Mouse (Mus musculus) ES-Bruce4 (cell line): Measurements from ENCODE around the gene Ccpg1os. TPM values are rescaled to one million over a fixed set of nuclear protein-coding genes. Genes with fewer than 3 reads are reported as not detected.
A peak's percentile ranks its signal among the peaks of the same experiment; 100 is the strongest.

Source experiments
- H3K27ac ChIP-seq: 2 replicates; pipeline ENCODE4 v1.5.1; 2012; ENCODE audit warnings: low read length, inconsistent platforms; ENCODE audit not compliant: insufficient read depth
- H3K27me3 ChIP-seq: 2 replicates; pipeline ENCODE4 v1.6.1; 2012; ENCODE audit warnings: mild to moderate bottlenecking, low read length, inconsistent platforms; ENCODE audit not compliant: control insufficient read depth, poor library complexity, insufficient read depth, severe bottlenecking
- H3K36me3 ChIP-seq: 2 replicates; pipeline ENCODE4 v1.6.1; 2012; ENCODE audit warnings: inconsistent platforms, mild to moderate bottlenecking, low read length, moderate library complexity; ENCODE audit not compliant: control insufficient read depth, poor library complexity, insufficient read depth, severe bottlenecking
- H3K4me1 ChIP-seq: one replicate; pipeline ENCODE4 v1.8.1; 2011; ENCODE audit warnings: low read length; ENCODE audit not compliant: control insufficient read depth, insufficient read depth
- H3K4me3 ChIP-seq: 2 replicates; pipeline ENCODE4 v1.5.1; 2011; ENCODE audit warnings: low read depth, mild to moderate bottlenecking, low read length
- H3K9ac ChIP-seq: 2 replicates; pipeline ENCODE4 v1.6.1; 2012; ENCODE audit warnings: low read depth, mild to moderate bottlenecking, inconsistent platforms; ENCODE audit not compliant: poor library complexity, severe bottlenecking
- H3K9me3 ChIP-seq: replicated peaks from 2 replicates; pipeline ENCODE4 v1.6.1; 2012; ENCODE audit warnings: mild to moderate bottlenecking, low read length, inconsistent platforms; ENCODE audit not compliant: control insufficient read depth, poor library complexity, insufficient read depth, severe bottlenecking
- CTCF ChIP-seq: IDR thresholded peaks from one replicate; pipeline ENCODE4 v1.8.1; 2011; ENCODE audit warnings: low read depth, low read length
- EP300 ChIP-seq: IDR thresholded peaks from 2 replicates; pipeline ENCODE4 v1.6.1; 2011; ENCODE audit warnings: low read depth, low read length; ENCODE audit not compliant: insufficient read depth
- POLR2A ChIP-seq: IDR thresholded peaks from one replicate; pipeline ENCODE4 v1.8.1; 2011; ENCODE audit warnings: low read length; ENCODE audit not compliant: insufficient read depth
- polyA plus RNA-seq: library from polyadenylated mRNA; stranded (reverse); fragments of >200 nt; gene quantifications from 2 replicates; pipeline ENCODE4 v1.2.4, GENCODE M21; 2011; ENCODE audit warnings: low read depth; ENCODE audit not compliant: missing spikeins, insufficient read depth, insufficient read length

The Ccpg1os gene
- polyA plus RNA-seq, 1 experiment: 13.0 TPM

GRCm38 (mm10) chr9:73004076-73004475, 18.9 kb upstream of the Ccpg1os start:
- Histone ChIP-seq H3K4me1 (no peaks in the 10 kb centered on the region), H3K27me3 (no peaks in the 10 kb centered on the region), H3K9me3 (no peaks in the 10 kb centered on the region), H3K9ac (no peak overlapping the region), H3K27ac (no peak overlapping the region), H3K36me3 (no peaks in the 10 kb centered on the region), H3K4me3 (no peak overlapping the region)
- TF ChIP-seq POLR2A: no peak
- no peak for TF ChIP-seq CTCF
- no peak for TF ChIP-seq EP300

GRCm38 (mm10) chr9:73002177-73002576, 17.0 kb upstream of the Ccpg1os start:
- no peak overlapping the region for H3K9ac ChIP-seq
- H3K27me3 ChIP-seq: no peaks in the 10 kb centered on the region
- no peaks in the 10 kb centered on the region for H3K4me1 ChIP-seq

GRCm38 (mm10) chr9:73001314-73002011, 16.3 kb upstream of the Ccpg1os start:
- TF ChIP-seq CTCF (no peak), EP300 (no peak), POLR2A (no peak)
- Histone ChIP-seq H3K27me3 (no peaks in the 10 kb centered on the region), H3K9me3 (no peaks in the 10 kb centered on the region), H3K4me1 (peaks cover 1% of the 10 kb centered on the region), H3K4me3 (no peak overlapping the region), H3K9ac (no peak overlapping the region), H3K36me3 (no peaks in the 10 kb centered on the region), H3K27ac (no peak overlapping the region)

More at GRCm38 (mm10) chr9:73002177-73002576, 17.0 kb upstream of the Ccpg1os start:
- no peak overlapping the region for H3K27ac ChIP-seq
- H3K36me3 ChIP-seq: no peaks in the 10 kb centered on the region
- H3K9me3 ChIP-seq: no peaks in the 10 kb centered on the region
- H3K4me3 ChIP-seq: no peak overlapping the region
- no peak for TF ChIP-seq CTCF
- no peak for TF ChIP-seq POLR2A
- TF ChIP-seq EP300: no peak

- Histone ChIP-seq H3K27me3 (no peaks in the 10 kb centered on the region), H3K36me3 (no peaks in the 10 kb centered on the region), H3K4me3 (no peak overlapping the region), H3K4me1 (peaks cover 6% of the 10 kb centered on the region), H3K9ac (no peak overlapping the region), H3K9me3 (no peaks in the 10 kb centered on the region), H3K27ac (no peak overlapping the region)
- no peak for TF ChIP-seq EP300
- no peak for TF ChIP-seq POLR2A
- TF ChIP-seq CTCF: no peak
Observed at GRCm38 (mm10) chr9:73000487-73000886, 15.3 kb upstream of the Ccpg1os start.

- Histone ChIP-seq H3K27ac (peak overlapping the region; percentile 80), H3K9ac (no peak overlapping the region)
- TF ChIP-seq EP300 (no peak), CTCF (no peak), POLR2A (no peak)
Observed at GRCm38 (mm10) chr9:72996806-72997205, 11.6 kb upstream of the Ccpg1os start.

GRCm38 (mm10) chr9:72996167-72996566, 11.0 kb upstream of the Ccpg1os start:
- no peaks in the 10 kb centered on the region for H3K36me3 ChIP-seq
- TF ChIP-seq CTCF (no peak), EP300 (peak; percentile 86)
- no peak overlapping the region for H3K9ac ChIP-seq
- no peak overlapping the region for H3K4me3 ChIP-seq
- peaks cover 12% of the 10 kb centered on the region for H3K4me1 ChIP-seq
- no peaks in the 10 kb centered on the region for H3K27me3 ChIP-seq
- H3K9me3 ChIP-seq: no peaks in the 10 kb centered on the region
- H3K27ac ChIP-seq: peak overlapping the region; percentile 80

More at GRCm38 (mm10) chr9:72996806-72997205, 11.6 kb upstream of the Ccpg1os start:
- Histone ChIP-seq H3K9me3 (no peaks in the 10 kb centered on the region), H3K4me1 (peaks cover 12% of the 10 kb centered on the region), H3K27me3 (no peaks in the 10 kb centered on the region), H3K36me3 (no peaks in the 10 kb centered on the region), H3K4me3 (no peak overlapping the region)
